Mouse (Mus musculus): ENCODE results near the gene Bcap31.

GRCm38 (mm10) chrX:73650869-73651268 is 65.1 kb downstream of the Bcap31 start:
- TF ChIP-seq CTCF (IDR thresholded peaks at IDR 0.05; ENCODE audit: insufficient read depth, low read depth, low read length) (no peak), POLR2A (IDR thresholded peaks at IDR 0.05; ENCODE audit: insufficient read depth, low read depth, low read length) (no peak)
